Mouse (Mus musculus) mesoderm, embryonic 11.5 days (tissue): ENCODE results near the gene Ppme1.

Experiments
- DNase-seq: peaks from one replicate; pipeline ENCODE4 v3.0.0-alpha.2; 2012; ENCODE audit warnings: low read depth, low spot score

Ppme1 gene

GRCm38 (mm10) chr7:100327514-100327913, 44.6 kb downstream of the Ppme1 start:
- no peak for DNase-seq

GRCm38 (mm10) chr7:100325482-100325881, 46.6 kb downstream of the Ppme1 start:
- peak; percentile 23 for DNase-seq

GRCm38 (mm10) chr7:100323721-100324120, 48.4 kb downstream of the Ppme1 start:
- DNase-seq: no peak

- DNase-seq: no peak
Measured at GRCm38 (mm10) chr7:100317534-100317933, 54.6 kb downstream of the Ppme1 start.

- no peak for DNase-seq
Measured at GRCm38 (mm10) chr7:100316924-100317323, 55.2 kb downstream of the Ppme1 start.

GRCm38 (mm10) chr7:100312716-100313115, 59.4 kb downstream of the Ppme1 start:
- DNase-seq: no peak

GRCm38 (mm10) chr7:100310290-100310689, 61.8 kb downstream of the Ppme1 start:
- DNase-seq: no peak

- no peak for DNase-seq
Measured at GRCm38 (mm10) chr7:100309679-100310078, 62.4 kb downstream of the Ppme1 start.

GRCm38 (mm10) chr7:100309216-100309615, 62.9 kb downstream of the Ppme1 start:
- no peak for DNase-seq

- peak; percentile 37 for DNase-seq
Measured at GRCm38 (mm10) chr7:100307872-100308653, 64.0 kb downstream of the Ppme1 start.

GRCm38 (mm10) chr7:100305894-100306293, 66.2 kb downstream of the Ppme1 start:
- DNase-seq: no peak

- DNase-seq: no peak
Measured at GRCm38 (mm10) chr7:100302316-100302715, 69.8 kb downstream of the Ppme1 start.

- no peak for DNase-seq
Measured at GRCm38 (mm10) chr7:100301390-100301789, 70.7 kb downstream of the Ppme1 start.

GRCm38 (mm10) chr7:100298861-100299510, 73.1 kb downstream of the Ppme1 start:
- DNase-seq: peak; percentile 41

- DNase-seq: no peak
Measured at GRCm38 (mm10) chr7:100296699-100297098, 75.4 kb downstream of the Ppme1 start.

- DNase-seq: no peak
Measured at GRCm38 (mm10) chr7:100295745-100296144, 76.4 kb downstream of the Ppme1 start.

GRCm38 (mm10) chr7:100293546-100293945, 78.6 kb downstream of the Ppme1 start:
- DNase-seq: no peak

- peak; percentile 58 for DNase-seq
Measured at GRCm38 (mm10) chr7:100288622-100289021, 83.5 kb downstream of the Ppme1 start.

- peak; percentile 80 for DNase-seq
Measured at GRCm38 (mm10) chr7:100287748-100288578, 84.1 kb downstream of the Ppme1 start.

- peak; percentile 32 for DNase-seq
Measured at GRCm38 (mm10) chr7:100285383-100285782, 86.7 kb downstream of the Ppme1 start, which contains the start of gene P4ha3. TSS of gene P4ha3 (plus strand) at chr7:100285520.

GRCm38 (mm10) chr7:100283298-100283697, 88.8 kb downstream of the Ppme1 start:
- DNase-seq: peak; percentile 22

- DNase-seq: peak; percentile 29
Measured at GRCm38 (mm10) chr7:100281596-100281995, 90.5 kb downstream of the Ppme1 start.
